Mouse (Mus musculus) forebrain, embryonic 14.5 days (tissue): ENCODE measurements around the gene Nup188. TPM values are rescaled to one million over a fixed set of nuclear protein-coding genes. Genes with fewer than 3 reads are reported as not detected.

Source experiments
- ATAC-seq: fragments of 200-750 bp; cut with Nextera tagmentation; 2 replicates; pipeline ENCODE4 v1.8.0; 2017; ENCODE audit warnings: mild to moderate bottlenecking, moderate library complexity
- DNase-seq: peaks from one replicate; pipeline ENCODE4 v3.0.0-alpha.2; 2015; ENCODE audit warnings: low spot score
- H3K27ac ChIP-seq: fragments of 300-500 bp; sonication (generic); 2 replicates; pipeline ENCODE4 v1.5.1; 2014; ENCODE audit warnings: low read depth, mild to moderate bottlenecking, control low read depth, low read length, moderate library complexity
- H3K27me3 ChIP-seq: fragments of 300-500 bp; sonication (generic); replicated peaks from 2 replicates; pipeline ENCODE4 v1.6.1; 2014; ENCODE audit warnings: low read length, control low read depth, mixed read lengths; ENCODE audit not compliant: control insufficient read depth, insufficient read depth
- H3K36me3 ChIP-seq: fragments of 300-500 bp; sonication (generic); 2 replicates; pipeline ENCODE4 v1.6.1; 2014; ENCODE audit warnings: low read length, control low read depth; ENCODE audit not compliant: control insufficient read depth, insufficient read depth
- H3K4me1 ChIP-seq: fragments of 300-500 bp; sonication (generic); 2 replicates; pipeline ENCODE4 v1.6.1; 2014; ENCODE audit warnings: antibody characterized with exemption, low read length, control low read depth; ENCODE audit not compliant: control insufficient read depth, insufficient read depth
- H3K4me2 ChIP-seq: fragments of 300-500 bp; sonication (generic); 2 replicates; pipeline ENCODE4 v1.6.1; 2014; ENCODE audit warnings: mild to moderate bottlenecking, control low read depth, low read length
- H3K4me3 ChIP-seq: fragments of 300-500 bp; sonication (generic); 2 replicates; pipeline ENCODE4 v1.5.1; 2014; ENCODE audit warnings: low read depth, low read length, control low read depth
- H3K9ac ChIP-seq: fragments of 300-500 bp; sonication (generic); 2 replicates; pipeline ENCODE4 v1.6.1; 2014; ENCODE audit warnings: mild to moderate bottlenecking, low read length, control low read depth, moderate library complexity
- H3K9me3 ChIP-seq: fragments of 300-500 bp; sonication (generic); replicated peaks from 2 replicates; pipeline ENCODE4 v1.6.1; 2016; ENCODE audit warnings: low read length, control low read depth, mixed read lengths; ENCODE audit not compliant: control insufficient read depth
- WGBS: fragments of 180-500 bp; shearing (Covaris S2); extraction: QIAGEN DNeasy Blood & Tissue Kit; methylation state at CpG from one replicate; pipeline ENCODE4 v1.1.7; 2014; 5-methylcytosine and 5-hydroxymethylcytosine counted together
- polyA plus RNA-seq: library from polyadenylated mRNA; unstranded; fragments of >200 nt; fragmentation: Nextera tagmentation; extraction: Ambion mirVana; gene quantifications from 2 replicates; pipeline ENCODE4 v1.2.1, GENCODE M21; 2014

Gene Nup188
- polyA plus RNA-seq, 1 experiment from 2014 or later, result 25.6 TPM

- Histone ChIP-seq H3K9me3 (no peaks in the 10 kb centered on the region), H3K4me1 (no peaks in the 10 kb centered on the region)
- no peak for ATAC-seq
Measured at GRCm38 (mm10) chr2:30345971-30346676, 59.9 kb downstream of the Nup188 start.

DNA sequence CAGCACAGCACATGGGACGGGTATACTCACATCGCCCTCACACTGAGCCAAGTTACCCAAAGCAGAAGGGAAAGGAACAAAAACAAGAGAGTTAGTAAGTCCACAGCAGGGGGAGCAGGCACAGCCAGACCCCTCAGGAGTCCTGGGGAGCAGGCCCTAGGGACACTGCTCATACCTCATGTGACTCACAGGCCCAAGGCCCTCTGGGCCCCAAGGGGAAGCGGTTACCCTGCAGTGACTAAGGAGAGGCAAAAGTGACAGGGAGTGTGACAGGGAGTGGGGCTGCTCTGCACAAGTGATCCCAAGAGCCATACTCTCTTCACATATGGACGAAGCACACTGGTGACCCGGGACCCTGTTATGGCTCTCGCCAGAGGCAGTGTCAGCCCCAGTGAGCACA lies 63.0 kb downstream of the Nup188 start:
- H3K9me3 ChIP-seq, result no peaks in the 10 kb centered on the region
- no peak overlapping the region for H3K4me3 ChIP-seq
- H3K27me3 ChIP-seq, result no peaks in the 10 kb centered on the region
- DNase-seq, result no peak
- WGBS, result 89% methylated on average over 6 of the region's 6 CpGs
- H3K27ac ChIP-seq, result no peak overlapping the region
- ATAC-seq, result no peak
- no peak overlapping the region for H3K9ac ChIP-seq
- H3K4me1 ChIP-seq, result no peaks in the 10 kb centered on the region
- peaks cover 97% of the 10 kb centered on the region for H3K36me3 ChIP-seq
- H3K4me2 ChIP-seq, result no peak overlapping the region

More at GRCm38 (mm10) chr2:30345971-30346676, 59.9 kb downstream of the Nup188 start:
- Histone ChIP-seq H3K4me2 (no peak overlapping the region), H3K27ac (no peak overlapping the region), H3K4me3 (no peak overlapping the region), H3K36me3 (peaks cover 99% of the 10 kb centered on the region), H3K27me3 (no peaks in the 10 kb centered on the region), H3K9ac (no peak overlapping the region)
- DNase-seq, result no peak
- 86% methylated on average over 7 of the region's 7 CpGs for WGBS

- Histone ChIP-seq H3K4me3 (no peak overlapping the region), H3K36me3 (peaks cover 86% of the 10 kb centered on the region), H3K27me3 (no peaks in the 10 kb centered on the region), H3K9me3 (no peaks in the 10 kb centered on the region), H3K27ac (no peak overlapping the region), H3K9ac (no peak overlapping the region), H3K4me1 (no peaks in the 10 kb centered on the region), H3K4me2 (no peak overlapping the region)
- ATAC-seq (no peak), DNase-seq (no peak)
- 81% methylated on average over 2 of the region's 2 CpGs for whole genome bisulfite sequencing
Measured at GRCm38 (mm10) chr2:30351149-30351548, 65.0 kb downstream of the Nup188 start.

DNA sequence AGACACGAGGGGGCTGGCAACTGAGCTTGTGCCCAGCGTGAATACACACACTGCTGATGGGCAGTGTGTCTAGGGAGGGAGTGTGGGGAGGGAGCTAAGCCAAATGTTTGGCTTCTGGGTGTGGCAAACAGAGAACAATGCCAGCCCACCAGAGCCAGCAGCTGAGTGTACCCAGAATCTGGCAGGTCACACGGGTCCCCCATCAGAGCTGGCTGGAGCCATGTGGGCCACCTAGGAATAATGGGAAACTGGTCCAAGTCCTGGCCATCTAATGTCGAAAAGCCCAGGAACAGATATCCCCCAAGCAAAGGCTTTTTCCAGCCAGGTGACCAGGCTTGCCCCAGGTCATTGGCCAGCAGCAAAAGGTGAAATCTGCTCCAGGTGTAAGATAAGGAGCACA lies 69.7 kb downstream of the Nup188 start:
- DNase-seq (no peak), ATAC-seq (no peak)
- WGBS, result 62% methylated on average over 4 of the region's 4 CpGs
- Histone ChIP-seq H3K4me1 (peaks cover 4% of the 10 kb centered on the region; the same call in 1 of the 2 replicates), H3K27me3 (no peaks in the 10 kb centered on the region), H3K4me3 (no peak overlapping the region), H3K4me2 (no peak overlapping the region), H3K9ac (no peak overlapping the region), H3K27ac (no peak overlapping the region), H3K9me3 (no peaks in the 10 kb centered on the region), H3K36me3 (peaks cover 40% of the 10 kb centered on the region)

- H3K9me3 ChIP-seq, result no peaks in the 10 kb centered on the region
- no peak overlapping the region for H3K27ac ChIP-seq
- H3K4me2 ChIP-seq, result no peak overlapping the region
- H3K36me3 ChIP-seq, result peaks cover 36% of the 10 kb centered on the region
- DNase-seq (no peak), ATAC-seq (no peak)
- H3K27me3 ChIP-seq, result no peaks in the 10 kb centered on the region
- peaks cover 4% of the 10 kb centered on the region; the same call in 1 of the 2 replicates for H3K4me1 ChIP-seq
- 59% methylated on average over 4 of the region's 4 CpGs for WGBS
- no peak overlapping the region for H3K4me3 ChIP-seq
- 0 out of 2 replicates have a peak overlapping the region, but pooled peaks have one; percentile 1 for H3K9ac ChIP-seq
Measured at GRCm38 (mm10) chr2:30356266-30356665, 70.1 kb downstream of the Nup188 start.

DNA sequence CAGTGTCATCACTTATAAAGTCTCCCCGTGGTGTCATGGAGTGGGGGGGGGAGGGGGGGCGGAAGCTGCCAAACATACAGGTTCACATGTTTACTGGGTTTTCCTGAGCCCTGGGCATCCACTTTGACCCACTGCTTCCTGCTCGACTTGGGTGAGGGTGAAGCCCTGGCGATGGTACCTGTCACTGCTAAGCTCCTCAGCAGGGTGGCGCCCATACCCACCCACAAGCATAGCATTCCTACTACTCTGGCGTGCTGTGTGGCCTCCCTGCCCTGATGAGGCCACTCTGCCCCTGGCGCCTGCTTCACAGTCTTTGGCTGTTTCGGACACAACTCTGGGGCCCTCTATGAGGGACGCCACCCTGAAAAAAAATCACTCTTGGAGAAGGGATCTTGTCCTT lies 70.7 kb downstream of the Nup188 start:
- WGBS, result 64% methylated on average over 9 of the region's 9 CpGs

DNA sequence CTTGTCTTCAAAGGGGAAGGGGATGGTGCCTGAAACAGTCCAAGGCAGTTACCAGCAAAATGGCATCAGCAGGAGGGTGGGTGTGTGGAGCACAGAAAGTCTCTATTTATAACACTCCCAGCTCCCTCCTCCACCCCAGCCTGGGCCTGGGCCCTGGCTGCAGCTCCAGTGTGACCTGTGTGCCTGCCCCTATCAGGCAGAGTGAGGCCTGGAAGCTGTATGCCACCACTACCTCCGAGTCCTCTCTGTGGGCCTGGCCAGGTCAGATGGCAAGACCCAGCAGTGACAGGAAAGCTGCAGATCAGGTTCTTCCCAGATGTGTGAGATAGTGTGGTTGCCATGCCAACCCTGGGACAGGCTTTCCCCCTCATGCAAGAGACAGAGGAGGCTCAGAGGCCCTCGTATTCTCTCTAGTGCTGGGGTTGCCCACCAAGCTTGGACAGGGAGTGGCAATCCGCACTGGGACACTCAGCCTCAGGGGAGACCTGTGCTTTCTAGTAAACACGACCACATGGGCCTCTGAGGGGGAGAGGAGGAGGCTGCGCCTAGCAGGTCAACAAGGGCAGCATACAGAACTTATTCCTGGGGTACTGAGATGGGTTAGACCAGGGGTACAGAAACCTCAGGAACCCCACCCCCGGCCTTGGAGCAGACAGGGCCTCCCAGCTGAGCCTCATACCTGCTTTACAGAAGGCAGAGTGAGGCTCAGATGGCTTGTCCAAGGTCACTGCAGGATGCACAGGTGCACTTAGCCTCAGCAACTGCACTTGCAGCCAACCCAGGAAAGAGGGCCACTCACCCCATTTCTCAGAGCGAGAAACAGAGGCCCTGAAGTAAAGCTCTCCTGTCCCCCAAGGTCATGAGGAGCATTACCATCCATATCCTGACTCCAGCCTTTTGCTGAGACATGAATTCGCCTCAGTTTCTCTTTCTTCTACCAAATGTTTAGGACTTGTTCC lies 71.6 kb downstream of the Nup188 start:
- Histone ChIP-seq H3K27ac (no peak overlapping the region), H3K9me3 (no peaks in the 10 kb centered on the region), H3K4me1 (peaks cover 4% of the 10 kb centered on the region; the same call in 1 of the 2 replicates), H3K9ac (peak overlapping the region; percentile 80), H3K4me3 (peak overlapping the region; percentile 67), H3K36me3 (peaks cover 23% of the 10 kb centered on the region), H3K4me2 (peak overlapping the region; percentile 82), H3K27me3 (no peaks in the 10 kb centered on the region)
- WGBS, result 63% methylated on average over 8 of the region's 8 CpGs
- DNase-seq (no peak), ATAC-seq (no peak)

More for the DNA sequence above, 70.7 kb downstream of the Nup188 start:
- Histone ChIP-seq H3K4me1 (peaks cover 4% of the 10 kb centered on the region; the same call in 1 of the 2 replicates), H3K9me3 (no peaks in the 10 kb centered on the region), H3K9ac (peak overlapping the region; percentile 80; the same call in 1 of the 2 replicates), H3K36me3 (peaks cover 32% of the 10 kb centered on the region), H3K27ac (no peak overlapping the region), H3K4me3 (no peak overlapping the region), H3K4me2 (no peak overlapping the region), H3K27me3 (no peaks in the 10 kb centered on the region)
- ATAC-seq (no peak), DNase-seq (no peak)

- peak within 1 kb of the TSS; percentile 82 for H3K4me2 ChIP-seq
- peak within 1 kb of the TSS; percentile 80 for H3K9ac ChIP-seq
- DNase-seq (peak; percentile 91), ATAC-seq (peak; percentile 80)
- 3% methylated on average over 69 of the region's 73 CpGs for whole genome bisulfite sequencing
- H3K36me3 ChIP-seq, result peaks cover 13% of the 10 kb centered on the region
- peaks cover 4% of the 10 kb centered on the region; the same call in 1 of the 2 replicates for H3K4me1 ChIP-seq
- peak within 1 kb of the TSS; percentile 67 for H3K4me3 ChIP-seq
- peak within 1 kb of the TSS; percentile 50; the same call in 1 of the 2 replicates for H3K27ac ChIP-seq
- no peaks in the 10 kb centered on the region for H3K9me3 ChIP-seq
- no peaks in the 10 kb centered on the region for H3K27me3 ChIP-seq
Measured at GRCm38 (mm10) chr2:30358533-30359531, 72.6 kb downstream of the Nup188 start, which contains the start of gene Sh3glb2. TSS of gene Sh3glb2 (minus strand) at chr2:30359337.
